In genomic region chr3:41563211-41563931, GRCm38 (mm10) we compare ENCODE assay signal across 8 mouse cellular contexts. TPM values are rescaled to one million over a fixed set of nuclear protein-coding genes. Genes with fewer than 3 reads are reported as not detected.
DNase-seq lines count a peak whose midpoint lies in the region; ATAC-seq and TF ChIP-seq lines count a peak whose summit lies in the region.

No protein-coding gene starts in this region.

- peak; percentile 35 for ATAC-seq in activated CD4-positive, CD25-positive, alpha-beta regulatory T cell, adult 4 months
- peak; percentile 41 for ATAC-seq in inflammation-experienced regulatory T-cells, adult 6 months
- ATAC-seq in megakaryocyte progenitor cell, adult 5-6 weeks (replicated peaks; ENCODE audit: poor library complexity) = peak; percentile 58

- peak; percentile 32 for TF ChIP-seq CTCF in cortical plate, adult 2 months (IDR thresholded peaks at IDR 0.05; ENCODE audit: extremely low read depth, insufficient read depth, low read length)

- no peak for TF ChIP-seq POLR2A in cortical plate, adult 2 months (IDR thresholded peaks at IDR 0.05; ENCODE audit: extremely low read depth, insufficient read depth, low read length)

- peak; percentile 78 for DNase-seq in gastrocnemius, postnatal 10 days
- peak; percentile 54 to 89 for DNase-seq in left cerebral cortex, postnatal 10 days (ENCODE audit: extremely low spot score in 1 of 2, low spot score in 2 of 2)
- DNase-seq in right cerebral cortex, postnatal 14 days = peak; percentile 79
- DNase-seq in urinary bladder, postnatal 25 days (ENCODE audit: low spot score) = peak; percentile 78

- intact Hi-C loops in left cerebral cortex, postnatal 10 days (cut with DNase I) = loop anchor here (5.0 to 10.0 kb wide), 3 partner anchors 159 to 381 kb away; no protein-coding TSS in a partner anchor

- H3K27ac ChIP-seq in cortical plate, adult 2 months (ENCODE audit: insufficient read depth, low read length) = peak overlapping the region; percentile 49

- H3K4me3 ChIP-seq in cortical plate, adult 2 months (ENCODE audit: insufficient read depth, low read length) = peak overlapping the region; percentile 72

- H3K4me1 ChIP-seq in cortical plate, adult 2 months (ENCODE audit: control insufficient read depth, insufficient read depth, low read length) = no peaks in the 10 kb centered on the region

RNA-seq across cellular contexts. Expression of gene Jade1, which starts 7.8 kb away (rescaled TPM):
- polyA plus RNA-seq in activated CD4-positive, CD25-positive, alpha-beta regulatory T cell, adult 4 months (2017; shearing (Covaris generic)) = 1 to 10 TPM; 7.4 to 7.6 TPM
- polyA plus RNA-seq in cortical plate, adult 2 months (2012; rRNA removed) = 30.4 and 30.9 TPM in 2 replicates
- 10 to 100 TPM; 26.0 to 31.1 TPM for total RNA-seq in gastrocnemius, postnatal 10 days (2021)
- 10 to 100 TPM in 2 of 3 experiments, 1 to 10 TPM in 1; 5.1 to 10.7 (median 10.3) TPM for polyA plus RNA-seq in inflammation-experienced regulatory T-cells, adult 6 months (2017; shearing (Covaris generic))
- 10 to 100 TPM; 23.0 to 25.3 TPM for total RNA-seq in left cerebral cortex, postnatal 10 days (2021)
- total RNA-seq in megakaryocyte progenitor cell, adult 5-6 weeks (2015) = 45.3 and 47.8 TPM in 2 replicates
- total RNA-seq in megakaryocyte progenitor cell, adult 5-6 weeks (2017) = 34.6 and 38.7 TPM in 2 replicates

Comparison
In these comparisons a context has a peak if more than half of its experiments do, and no peak if none do; other contexts are left out.
1. Peak in every context shown above with its lines: DNase-seq, ATAC-seq, H3K4me3 ChIP-seq and H3K27ac ChIP-seq.